Mouse (Mus musculus): ENCODE data around the gene Klra10. TPM values are rescaled to one million over a fixed set of nuclear protein-coding genes. Genes with fewer than 3 reads are reported as not detected.

The Klra10 gene
- not detected for polyA plus RNA-seq (2014; fragmentation: Illumina TruSeq; extraction: RNeasy Lipid Tissue Mini Kit (QIAGEN cat#74804); ENCODE audit: low read depth, low replicate concordance)

DNA sequence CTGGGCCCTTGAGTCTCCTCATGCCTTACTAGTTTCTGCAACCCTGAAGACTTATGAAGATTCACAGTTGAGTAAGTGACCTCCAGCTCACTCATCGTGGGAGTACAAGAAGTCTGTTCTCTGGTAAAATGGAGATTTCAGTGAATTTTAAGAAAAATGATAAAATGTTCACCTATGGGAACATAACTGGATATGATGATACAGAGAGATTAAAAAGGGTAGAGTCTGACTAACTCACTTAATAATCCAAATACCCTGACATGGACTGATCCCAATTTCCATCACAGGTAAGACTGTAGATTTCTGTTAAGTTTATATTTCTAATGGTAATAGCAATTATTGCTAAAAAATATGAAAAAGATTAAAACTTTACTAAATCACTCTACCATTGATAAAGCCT, at the start of gene Klra10:
Klra10 (minus strand) TSS at position 101 of the 400 bp plus-strand sequence.

DNA sequence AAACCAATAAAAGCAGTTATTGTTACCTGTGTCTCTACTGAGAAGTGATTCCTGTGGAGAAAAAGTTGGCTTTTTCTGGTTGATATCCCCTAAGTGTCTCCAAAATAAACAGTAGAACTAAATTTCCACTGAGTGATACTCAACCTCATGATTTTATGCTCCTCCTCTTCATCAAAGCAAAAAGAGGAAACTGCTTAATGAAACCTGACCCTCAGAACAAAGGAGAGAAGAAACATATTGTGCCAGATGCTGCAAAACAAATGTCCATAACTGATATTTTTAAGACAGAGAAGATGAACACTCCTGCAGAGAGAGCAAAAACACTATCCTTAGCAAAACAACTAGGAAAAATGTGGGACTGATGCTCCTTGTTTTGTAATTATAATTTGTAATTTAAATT, 48.5 kb downstream of the Klra10 start, which contains the start of gene Klra7:
Klra7 (minus strand) TSS at position 101 of the 400 bp plus-strand sequence.

Other genes with a start within 250 kb of the Klra10 start
- gene Klra4, start 214.7 kb downstream of the Klra10 start, polyA plus RNA-seq (2014; fragmentation: Illumina TruSeq; extraction: RNeasy Lipid Tissue Mini Kit (QIAGEN cat#74804); ENCODE audit: low read depth, low replicate concordance), result not detected
- gene Klra8, start 152.0 kb downstream of the Klra10 start, polyA plus RNA-seq (2014; fragmentation: Illumina TruSeq; extraction: RNeasy Lipid Tissue Mini Kit (QIAGEN cat#74804); ENCODE audit: low read depth, low replicate concordance), result not detected
- gene Klra9, start 88.8 kb downstream of the Klra10 start, polyA plus RNA-seq (2014; fragmentation: Illumina TruSeq; extraction: RNeasy Lipid Tissue Mini Kit (QIAGEN cat#74804); ENCODE audit: low read depth, low replicate concordance), result not detected
- gene Klra7, start 48.6 kb downstream of the Klra10 start, polyA plus RNA-seq (2014; fragmentation: Illumina TruSeq; extraction: RNeasy Lipid Tissue Mini Kit (QIAGEN cat#74804); ENCODE audit: low read depth, low replicate concordance), result not detected
- not detected for gene Klra3, start 55.6 kb upstream of the Klra10 start, polyA plus RNA-seq (2014; fragmentation: Illumina TruSeq; extraction: RNeasy Lipid Tissue Mini Kit (QIAGEN cat#74804); ENCODE audit: low read depth, low replicate concordance)
- gene Klra1, start 104.9 kb upstream of the Klra10 start, polyA plus RNA-seq (2014; fragmentation: Illumina TruSeq; extraction: RNeasy Lipid Tissue Mini Kit (QIAGEN cat#74804); ENCODE audit: low read depth, low replicate concordance), result not detected

Data from liver, adult 10 weeks (tissue).